Mouse (Mus musculus) left cerebral cortex, adult 18-20 months (tissue): Measurements from ENCODE around the gene Mthfd1. TPM values are rescaled to one million over a fixed set of nuclear protein-coding genes. Genes with fewer than 3 reads are reported as not detected.
"Not testable (repeated sequence)": the region's sequence is repeated elsewhere in the genome, so short reads cannot be mapped to it uniquely, and the experiment has no call there.

Source experiments
- DNase-seq, 2 experiments: peaks; one replicate each; pipeline ENCODE4 v3.0.0; 2021 to 2022; ENCODE audit warnings: low spot score in 2 of 2, mixed read lengths in 1 of 2
- long read RNA-seq, 2 experiments: library from polyadenylated mRNA; stranded (forward); transcript quantifications; one replicate each; pipeline ENCODE4 v2.0.0; 2021
- total RNA-seq, 2 experiments: library from RNA; stranded (reverse); gene quantifications; 2 replicates each; pipeline ENCODE4 v1.2.3; 2021

The Mthfd1 gene
- 10 to 100 TPM; 36.6 to 38.1 TPM for total RNA-seq
- long read RNA-seq, experiment 1, transcript Mthfd1-201 (28 exons, 3,241 nt), result major isoform, 52 of 70 reads
- long read RNA-seq, experiment 1, partial matches to known transcripts, result 7 of 70 reads
- long read RNA-seq, experiment 1, other reads (novel, unspliced or antisense), result 6 of 70 reads
- long read RNA-seq, experiment 2, transcript Mthfd1-201 (28 exons, 3,241 nt), result major isoform, 23 of 33 reads
- long read RNA-seq, experiment 2, partial matches to known transcripts, result 6 of 33 reads
- long read RNA-seq, experiment 2, other reads (novel, unspliced or antisense), result 3 of 33 reads

DNA sequence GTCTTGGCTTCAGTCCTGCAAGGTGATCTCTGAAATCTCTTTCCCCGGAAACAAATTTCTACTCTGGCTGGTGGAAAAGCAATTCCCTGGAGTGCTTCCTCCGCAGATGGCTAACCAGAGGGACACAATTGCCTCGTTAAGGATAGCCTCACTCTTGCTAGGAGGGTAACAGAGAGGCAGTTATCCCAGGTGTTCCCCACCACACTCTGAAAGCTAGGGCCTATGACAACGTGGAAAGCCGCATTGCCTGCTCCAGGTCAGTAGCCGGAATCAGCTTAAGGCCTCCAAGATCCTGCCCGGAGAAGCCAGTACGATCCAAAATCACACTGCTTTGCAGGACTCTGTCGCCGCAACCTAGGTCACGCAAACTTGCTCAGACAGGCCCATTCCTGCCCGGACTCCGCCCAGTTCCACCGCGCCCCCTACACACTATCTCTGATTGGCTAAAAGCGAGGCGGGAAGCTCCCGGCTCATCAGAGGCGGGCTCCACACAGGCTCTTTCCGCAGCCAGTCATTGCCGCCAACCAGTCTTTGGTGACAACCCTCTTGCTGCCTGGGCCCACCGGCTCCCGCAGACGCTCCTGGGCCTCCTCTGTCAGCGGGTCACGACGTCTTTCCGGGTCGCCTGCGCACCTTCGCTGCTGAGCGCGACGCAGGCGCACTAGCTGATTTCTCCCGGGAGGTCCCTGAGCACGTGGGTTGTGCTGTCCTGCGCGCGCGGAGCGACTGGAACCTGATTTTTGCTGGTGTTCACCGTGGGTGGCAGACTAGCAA lies at the start of gene Mthfd1:
Gene Mthfd1 (plus strand): TSS at position 574 of the 774 bp plus-strand sequence.
- peak; percentile 89 to 96 for DNase-seq

DNA sequence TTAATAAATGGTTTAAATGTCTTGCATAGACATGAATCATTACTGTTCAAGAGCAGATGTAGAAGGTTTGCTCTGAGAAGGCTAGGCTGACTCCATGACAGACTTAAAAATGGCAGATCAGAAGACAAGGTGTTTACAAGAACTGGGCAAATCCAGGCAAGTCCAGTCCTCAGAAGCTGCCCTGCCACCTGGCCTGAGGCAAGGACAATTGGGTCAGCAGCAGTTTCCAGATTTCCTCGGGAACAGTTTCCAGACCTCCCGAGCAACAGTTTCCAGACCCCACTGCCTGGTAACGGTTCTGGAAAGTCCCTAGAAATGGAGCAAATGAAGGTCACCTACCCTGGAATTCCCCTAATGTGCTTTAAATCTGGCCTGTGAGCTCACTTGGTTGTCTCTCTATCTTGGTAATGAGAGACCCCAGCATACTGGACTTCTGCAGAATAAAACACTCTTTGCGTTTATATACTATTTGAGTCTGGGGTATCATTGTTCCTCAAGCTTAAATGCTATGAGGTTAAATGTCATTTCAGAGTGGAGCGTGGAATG lies 45.6 kb upstream of the Mthfd1 start:
- no peak for DNase-seq

DNA sequence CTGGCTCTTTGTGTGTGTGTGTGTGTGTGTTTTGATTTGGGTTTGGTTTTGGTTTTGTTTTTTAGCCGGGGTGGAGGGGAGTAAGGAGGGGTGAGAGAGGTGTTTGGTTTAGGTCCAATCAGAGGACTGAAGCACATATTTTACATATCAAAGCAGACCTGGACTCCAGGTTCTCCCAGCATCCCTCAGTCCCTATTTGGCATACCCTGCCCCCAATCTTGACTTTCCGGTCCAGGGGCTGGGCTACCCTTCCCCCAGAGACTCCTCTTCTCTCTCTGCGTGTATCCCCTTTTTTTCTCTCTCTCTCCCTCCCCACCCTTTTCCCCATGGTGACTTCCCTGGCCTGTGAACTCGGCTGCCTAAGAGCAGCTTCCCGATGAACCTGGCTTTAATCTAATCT lies 40.0 kb upstream of the Mthfd1 start:
- no peak for DNase-seq

DNA sequence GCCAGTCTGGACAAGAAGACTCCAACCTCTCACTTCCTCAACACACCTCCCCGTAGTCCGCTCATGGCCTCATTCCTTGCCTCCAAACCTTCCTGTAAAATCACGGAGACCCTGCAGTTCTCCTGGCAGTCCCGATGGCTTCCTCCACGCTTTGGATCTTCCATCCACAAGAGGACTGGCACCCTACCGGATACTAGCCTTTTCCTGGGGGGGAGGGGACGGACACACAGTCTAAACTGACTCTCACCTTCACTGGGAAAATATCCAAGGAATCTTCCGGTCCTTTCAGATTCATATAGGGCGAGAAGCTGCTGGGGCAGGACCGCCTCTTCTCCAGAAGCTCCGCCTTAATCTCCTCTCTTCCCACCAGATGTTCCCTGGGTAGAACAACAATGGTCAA lies 38.4 kb upstream of the Mthfd1 start:
- DNase-seq, result no peak

DNA sequence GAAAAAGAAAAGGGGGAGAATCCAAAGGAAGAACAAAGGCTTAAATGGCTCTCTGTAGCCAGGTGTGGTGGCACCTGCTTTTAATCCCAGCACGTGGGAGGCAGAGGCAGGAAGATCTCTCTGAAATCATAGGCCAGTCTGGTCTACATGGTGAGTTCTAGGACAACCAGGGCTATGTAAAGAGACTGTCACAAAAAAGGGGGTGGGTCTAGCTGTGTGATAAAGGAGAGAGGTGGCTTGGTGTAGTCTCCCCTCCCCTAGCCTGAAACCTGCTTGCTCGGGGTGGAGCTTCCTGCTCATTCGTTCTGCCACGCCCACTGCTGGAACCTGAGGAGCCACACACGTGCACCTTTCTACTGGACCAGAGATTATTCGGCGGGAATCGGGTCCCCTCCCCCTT lies 33.0 kb upstream of the Mthfd1 start:
- DNase-seq, result not testable (repeated sequence)

DNA sequence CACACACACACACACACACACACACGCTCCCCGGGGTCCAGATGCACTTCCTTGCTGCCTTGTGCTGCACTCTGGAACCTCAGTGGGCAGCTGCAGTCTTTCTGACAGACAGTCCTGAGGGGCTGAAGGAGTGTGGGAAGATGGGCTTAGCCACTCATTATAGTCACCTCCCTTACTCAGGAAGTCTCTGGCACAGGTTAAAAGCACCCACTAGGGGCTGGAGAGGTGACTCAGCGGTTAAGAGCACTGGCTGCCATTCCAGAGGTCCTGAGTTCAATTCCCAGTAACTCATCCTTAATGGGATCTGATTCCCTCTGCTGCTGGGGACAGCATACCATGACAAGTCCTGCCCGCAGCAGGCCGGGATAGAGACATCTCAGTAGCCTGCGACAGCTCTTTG lies 24.5 kb upstream of the Mthfd1 start:
- DNase-seq, result no peak

DNA sequence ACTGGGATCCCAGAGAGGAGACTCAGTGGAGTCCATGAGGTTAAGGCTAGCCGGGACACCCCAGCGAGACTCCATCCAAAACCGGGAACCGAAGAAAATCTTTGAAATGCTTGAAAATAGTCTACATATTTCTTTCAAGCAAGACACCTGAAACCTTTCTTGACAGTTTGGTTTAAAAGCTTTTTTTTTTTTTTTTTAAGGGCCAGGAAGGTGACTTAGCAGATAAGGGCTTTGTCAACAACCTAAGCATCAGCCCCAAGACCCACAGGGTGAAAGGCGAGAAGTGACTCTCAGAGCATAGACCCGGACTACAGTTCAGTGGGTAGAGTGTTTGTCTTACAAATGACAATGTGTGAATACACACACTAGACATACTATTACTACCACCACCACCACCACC lies 19.8 kb upstream of the Mthfd1 start:
- no peak for DNase-seq

DNA sequence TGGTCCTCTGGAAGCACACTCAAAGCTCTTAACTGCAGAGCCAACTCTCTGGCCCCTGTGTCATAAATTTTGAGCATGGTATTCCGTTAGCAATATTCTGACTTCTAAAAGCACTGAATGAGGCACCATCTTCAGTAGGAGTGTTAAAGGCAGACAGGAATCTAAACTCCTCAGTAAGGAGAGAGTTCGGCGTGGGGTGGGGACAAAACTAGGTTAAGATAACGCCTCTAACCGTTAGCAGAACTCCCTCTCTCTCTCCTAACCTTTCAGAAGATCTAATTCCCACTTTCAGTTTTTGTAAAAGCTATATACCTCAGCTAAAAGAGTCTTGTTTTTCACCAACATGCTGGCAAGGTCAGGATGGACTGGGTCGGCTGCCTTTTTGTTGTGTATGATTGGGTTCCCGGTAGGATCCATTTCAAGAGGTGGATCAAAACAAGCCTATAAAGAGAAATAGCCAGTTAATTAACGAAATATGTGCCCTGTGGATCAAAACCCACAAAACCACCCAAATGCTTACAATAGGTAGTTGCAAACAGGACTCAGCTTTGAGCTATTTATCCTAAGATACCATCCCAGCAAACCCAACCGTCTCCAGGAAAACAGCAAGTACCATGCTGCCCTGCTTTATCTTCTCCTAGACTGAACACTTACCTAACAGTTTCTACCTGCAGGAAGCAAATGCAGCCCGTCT lies 15.8 kb upstream of the Mthfd1 start:
- no peak for DNase-seq

DNA sequence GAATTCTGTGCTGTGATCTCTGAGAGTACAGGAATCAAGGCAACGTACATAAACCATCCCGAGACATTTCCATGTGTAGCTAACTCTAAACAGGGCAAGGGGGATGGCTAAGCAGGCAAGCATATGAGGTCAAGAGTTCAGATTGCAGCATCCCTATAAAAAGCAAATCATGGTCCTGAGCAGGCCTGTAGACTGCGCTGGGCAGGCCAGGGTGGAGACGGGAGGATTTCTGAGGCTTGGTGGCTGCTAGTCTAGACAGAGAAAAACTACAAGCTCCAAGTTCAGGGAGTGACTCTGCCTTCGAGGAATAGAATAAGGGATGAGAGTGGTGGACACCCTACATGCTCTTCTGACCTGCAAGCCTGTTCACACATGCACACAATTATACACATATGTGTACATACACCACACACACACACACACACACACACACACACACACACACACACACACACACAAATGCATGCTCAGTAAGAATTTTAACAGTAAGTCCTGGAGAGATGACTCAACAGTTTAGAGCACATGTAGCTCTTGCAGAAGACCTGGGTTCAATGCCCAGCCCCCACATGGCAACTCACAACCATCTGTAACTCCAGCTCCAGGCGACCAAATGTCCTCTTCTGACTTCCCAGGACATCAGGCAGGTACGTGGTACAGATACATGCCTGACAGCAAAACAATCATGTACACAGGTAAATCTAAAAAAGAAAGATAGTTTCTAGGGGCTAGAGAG lies 15.1 kb upstream of the Mthfd1 start:
- DNase-seq, result no peak

DNA sequence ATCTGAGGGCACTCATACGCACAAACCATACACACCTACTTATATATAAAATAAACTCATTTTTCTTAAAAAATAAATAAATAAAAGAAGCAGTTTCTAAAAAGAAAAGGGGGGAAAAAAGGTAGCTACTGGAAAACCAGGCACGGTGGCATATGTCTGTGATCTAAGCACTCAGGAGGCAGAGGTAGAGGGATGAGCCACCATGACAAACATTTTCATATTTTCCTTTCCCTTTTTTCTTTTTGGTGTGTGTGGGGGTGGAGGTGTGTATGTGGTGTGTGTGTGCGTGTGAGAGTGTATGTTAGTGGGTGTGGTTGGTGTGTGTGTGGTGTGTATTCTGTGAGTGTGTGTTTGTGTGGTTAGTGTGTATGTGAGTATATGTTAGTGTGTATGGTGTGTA lies 14.4 kb upstream of the Mthfd1 start:
- no peak for DNase-seq

DNA sequence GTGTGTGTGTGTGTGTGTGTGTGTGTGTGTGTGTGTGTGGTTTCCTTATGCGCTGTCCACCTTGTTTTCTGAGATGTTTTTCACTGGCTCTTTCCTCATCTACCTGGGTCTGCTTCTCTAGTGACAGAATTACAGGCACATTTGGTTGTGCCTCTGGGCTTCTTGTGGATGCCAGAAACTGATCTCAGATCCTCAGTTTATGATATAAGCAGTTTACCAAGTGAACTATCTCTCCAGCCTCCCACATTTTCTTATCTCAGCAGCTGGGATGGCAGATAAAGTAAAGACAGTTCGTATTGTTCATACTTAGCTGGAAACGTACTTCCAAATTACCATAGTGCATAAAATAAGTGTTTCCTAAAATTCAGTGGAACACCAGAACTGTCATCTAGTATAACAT lies 14.0 kb upstream of the Mthfd1 start:
- DNase-seq, result no peak

DNA sequence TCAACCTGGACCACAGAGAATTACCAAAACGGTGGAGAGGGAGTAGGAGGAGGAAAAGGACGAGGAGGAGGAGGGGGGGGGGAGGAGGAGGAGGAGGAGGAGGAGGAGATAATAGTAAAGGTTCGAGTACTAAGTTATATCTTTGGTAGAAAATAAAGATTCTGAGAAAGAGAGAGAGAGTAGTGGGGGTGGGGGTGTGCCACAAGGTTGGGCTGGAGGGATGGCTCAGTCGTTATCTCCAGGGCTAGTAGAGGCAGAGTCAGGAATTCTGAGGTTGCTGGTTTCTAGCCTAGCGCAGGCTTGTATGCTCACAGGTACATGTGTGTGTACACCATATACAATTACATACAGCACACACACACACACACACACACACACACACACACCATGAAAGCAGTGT lies 13.3 kb upstream of the Mthfd1 start:
- DNase-seq, result no peak

DNA sequence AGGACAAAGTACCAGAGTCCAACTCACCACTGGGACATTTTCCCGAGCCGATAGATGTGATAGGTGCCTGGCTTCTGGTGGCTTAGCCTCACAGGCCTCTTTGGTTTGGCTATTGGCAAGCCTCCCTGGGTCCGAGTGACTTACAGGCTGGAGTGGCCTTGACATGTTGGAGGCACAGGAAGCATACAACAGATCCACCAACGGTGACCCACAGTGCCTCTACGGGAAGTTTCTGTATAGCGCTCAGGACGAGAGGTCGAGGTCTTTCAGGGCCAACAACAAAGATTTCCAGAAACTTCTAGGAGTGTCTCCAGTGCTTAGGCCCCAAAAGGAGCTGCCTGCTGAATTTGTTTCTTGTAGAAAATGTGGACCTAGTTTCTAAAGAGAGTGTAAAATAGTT lies 10.1 kb upstream of the Mthfd1 start:
- DNase-seq, result no peak

DNA sequence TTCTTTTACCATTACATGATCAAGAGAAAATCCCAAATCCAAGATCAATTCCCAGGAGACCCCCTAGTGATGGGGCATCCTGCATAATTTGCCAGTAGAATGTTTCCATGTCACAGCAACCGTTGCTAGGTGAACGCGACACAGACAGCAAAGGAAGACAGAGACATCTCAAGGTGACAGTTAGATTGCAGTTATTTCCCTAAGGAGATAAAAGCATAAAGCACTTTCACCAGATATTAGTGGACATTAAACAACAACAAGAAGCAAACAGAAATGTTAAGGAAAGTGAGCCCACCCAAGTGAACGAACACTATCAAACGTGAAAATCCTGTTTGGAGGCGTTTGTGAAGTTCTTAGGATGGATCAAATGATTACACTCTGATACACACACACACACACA lies 8.5 kb upstream of the Mthfd1 start, which contains the start of gene Tex21:
Gene Tex21 (minus strand): TSS at position 101 of the 400 bp plus-strand sequence.
- no peak for DNase-seq

DNA sequence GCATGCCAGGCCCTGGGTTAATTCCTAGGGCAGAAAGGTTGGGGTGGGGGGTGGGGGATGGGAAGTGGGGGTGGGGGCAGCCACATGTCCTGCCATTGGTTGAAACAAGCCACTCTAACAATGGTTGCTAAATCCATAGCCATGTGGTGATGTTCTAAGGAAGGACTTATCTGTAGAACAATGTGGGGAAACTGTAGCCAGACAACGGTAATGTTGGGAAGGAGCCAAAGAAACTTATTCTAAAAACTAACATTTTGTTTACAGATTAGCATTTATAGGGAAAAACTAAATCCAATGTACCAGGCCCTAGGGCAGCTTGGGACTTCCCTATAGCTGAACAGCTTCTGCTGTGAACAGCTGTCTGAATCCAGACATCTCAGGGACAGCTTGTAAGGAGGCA lies 2.0 kb upstream of the Mthfd1 start:
- no peak for DNase-seq

DNA sequence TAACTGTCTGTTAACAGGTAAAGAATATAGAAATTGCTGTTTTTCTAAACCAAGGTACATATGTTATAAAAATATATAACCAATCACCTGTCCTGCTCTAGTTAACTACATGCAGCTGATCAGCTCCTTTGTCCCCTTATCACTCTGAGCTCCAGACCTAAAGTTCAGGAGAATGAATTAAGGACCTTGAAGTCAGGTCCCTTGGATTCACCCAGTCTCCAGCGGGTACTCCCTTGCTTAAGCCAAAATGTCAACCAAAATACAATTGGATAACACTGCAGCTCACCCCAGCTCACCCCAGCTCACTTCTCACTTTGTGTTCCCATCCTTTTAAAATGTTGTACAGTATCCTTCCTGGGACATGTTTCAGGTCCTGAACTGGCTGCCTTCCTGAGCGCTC lies 1.5 kb upstream of the Mthfd1 start:
- DNase-seq, result no peak

DNA sequence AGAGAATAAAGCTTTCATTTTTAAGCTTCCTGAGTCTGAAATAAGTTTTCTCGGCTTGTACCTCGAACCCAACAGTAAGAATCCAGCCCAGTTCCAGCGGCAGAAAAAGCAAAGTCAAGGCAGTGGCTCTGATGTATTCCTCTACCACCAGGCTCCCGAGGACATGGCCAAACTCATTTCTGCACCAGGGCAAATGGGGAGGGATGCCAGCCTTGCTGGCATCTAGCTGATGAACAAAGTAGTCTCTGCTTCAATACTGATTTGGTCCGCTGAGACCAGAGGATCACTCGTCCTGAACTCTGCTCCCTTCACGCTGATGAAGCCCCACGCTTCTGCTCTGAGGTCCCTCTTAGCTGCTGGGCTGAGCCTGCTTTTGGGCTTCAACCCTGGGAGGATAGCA lies 1.1 kb upstream of the Mthfd1 start:
- DNase-seq, result no peak

DNA sequence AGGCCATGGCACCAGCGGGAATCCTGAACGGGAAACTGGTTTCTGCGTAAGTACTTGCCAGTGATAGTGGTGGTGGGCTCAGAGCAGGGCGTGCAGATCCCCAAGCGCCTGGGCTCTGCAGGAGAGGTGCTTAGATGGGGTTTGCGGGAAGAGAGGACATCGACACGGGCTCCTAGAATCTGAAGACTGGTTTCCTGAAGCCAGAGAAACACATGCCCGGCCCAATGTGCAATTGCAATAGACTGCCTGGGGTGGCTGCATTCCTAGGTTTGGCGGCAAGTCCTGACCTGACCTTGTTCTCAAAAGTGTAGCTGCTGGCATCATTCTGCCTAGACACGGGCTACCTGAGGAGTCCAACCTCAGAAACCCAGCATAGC lies 389 bp downstream of the Mthfd1 start:
- no peak for DNase-seq

DNA sequence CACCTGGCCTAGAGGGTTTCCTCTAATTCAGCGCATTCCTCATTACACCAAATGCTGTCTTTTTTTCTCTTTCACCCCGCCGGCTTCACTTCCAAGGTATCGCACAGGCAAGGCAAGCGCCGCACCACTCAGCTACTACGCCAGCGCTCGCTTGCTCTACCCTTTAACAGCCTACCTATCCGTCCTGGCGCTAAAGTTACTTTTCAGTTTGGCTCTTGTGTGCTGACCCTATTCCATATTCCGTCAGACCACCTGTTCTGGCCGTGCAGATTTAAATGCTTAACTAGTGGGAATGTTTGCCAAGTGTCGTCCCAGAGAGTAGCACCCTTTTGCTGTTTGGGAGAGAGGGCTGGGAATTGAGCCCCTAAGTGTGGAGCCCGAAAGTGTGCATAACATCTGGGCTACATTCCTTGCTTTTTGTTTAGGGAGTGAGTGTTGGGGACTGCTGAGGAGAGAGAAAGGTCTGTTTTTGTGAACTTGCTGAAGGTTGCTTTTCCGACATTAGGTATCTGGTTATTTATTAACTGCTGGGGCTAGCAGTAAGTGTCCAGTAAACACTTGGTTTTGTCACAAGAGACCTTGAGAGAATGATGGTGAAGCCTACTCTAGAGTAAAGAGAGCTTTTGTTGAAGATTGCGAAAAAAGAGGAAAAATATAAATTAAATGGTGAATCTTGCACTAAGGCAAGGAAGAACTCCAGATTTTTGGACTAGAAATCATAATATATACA lies 1.2 kb downstream of the Mthfd1 start:
- DNase-seq, result no peak

DNA sequence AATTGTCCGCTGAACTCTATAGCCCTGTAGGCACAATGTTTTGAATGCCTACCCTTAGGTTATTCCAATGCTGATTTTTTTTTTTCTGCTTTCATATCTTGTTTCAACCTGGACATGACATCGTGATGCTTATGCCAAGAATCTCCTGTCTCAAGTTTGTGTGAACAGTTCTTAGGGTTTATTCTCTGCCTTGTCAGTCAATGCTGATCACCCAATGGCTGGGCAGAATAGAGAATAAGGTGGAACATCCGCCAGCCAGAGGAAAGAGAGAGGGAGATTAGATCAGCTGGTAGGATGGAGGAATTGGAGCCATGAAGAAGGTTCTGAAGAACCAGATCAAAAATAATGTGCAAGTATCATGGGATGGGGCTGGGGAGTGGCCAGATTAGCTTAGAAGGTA lies 5.6 kb downstream of the Mthfd1 start:
- no peak for DNase-seq

DNA sequence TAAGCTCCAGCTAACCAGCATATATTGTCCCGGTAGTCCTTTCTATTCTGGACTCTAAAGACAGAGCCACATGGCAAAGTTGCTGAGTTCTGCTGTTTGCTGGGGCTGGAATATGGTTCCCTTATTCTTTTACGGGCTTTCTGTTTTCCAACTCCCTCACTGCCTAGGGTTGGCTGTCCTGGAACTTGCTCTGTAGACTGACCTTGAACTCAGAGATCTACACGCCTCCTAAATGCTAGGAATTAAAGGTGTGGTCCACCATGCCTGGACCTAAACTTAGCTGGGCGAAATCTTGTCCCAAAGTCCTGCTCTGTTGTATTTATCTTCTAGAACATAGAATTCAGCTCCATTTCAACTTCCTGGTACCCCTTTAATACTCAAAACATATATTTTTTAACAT lies 6.5 kb downstream of the Mthfd1 start:
- no peak for DNase-seq
